Mouse (Mus musculus) E14TG2a.4 (cell line): Measurements from ENCODE around the gene Wdr62.

Experiments used
- H3K27me3 ChIP-seq: 2 replicates; pipeline ENCODE4 v1.6.1; 2014; ENCODE audit warnings: low read length, control low read depth; ENCODE audit not compliant: insufficient read depth
- H3K36me3 ChIP-seq: 2 replicates; pipeline ENCODE4 v1.6.1; 2014; ENCODE audit warnings: low read length, control low read depth; ENCODE audit not compliant: insufficient read depth
- H3K4me1 ChIP-seq: replicated peaks from 2 replicates; pipeline ENCODE4 v1.6.1; 2014; ENCODE audit warnings: low read depth, low read length, control low read depth
- H3K4me3 ChIP-seq: replicated peaks from 2 replicates; pipeline ENCODE4 v1.5.1; 2014; ENCODE audit warnings: mild to moderate bottlenecking, low read length
- H3K9me3 ChIP-seq: 2 replicates; pipeline ENCODE4 v1.6.1; 2014; ENCODE audit warnings: low read length, control low read depth
- CTCF ChIP-seq: conservative IDR thresholded peaks from 2 replicates; pipeline ENCODE4 v1.5.1; 2014; ENCODE audit warnings: low read length
- NANOG ChIP-seq: IDR thresholded peaks from 2 replicates; pipeline ENCODE4 v1.6.1; 2014; ENCODE audit warnings: borderline replicate concordance, low read length, mixed read lengths
- POU5F1 ChIP-seq: IDR thresholded peaks from 2 replicates; pipeline ENCODE4 v1.6.1; 2014; ENCODE audit warnings: low read length, borderline replicate concordance

Wdr62 gene

GRCm38 (mm10) chr7:30280670-30281138 is 485 bp upstream of the Wdr62 start:
- Histone ChIP-seq H3K27me3 (no peaks in the 10 kb centered on the region), H3K36me3 (peaks cover 25% of the 10 kb centered on the region), H3K4me1 (peaks cover 61% of the 10 kb centered on the region), H3K4me3 (peak overlapping the region; percentile 98), H3K9me3 (no peaks in the 10 kb centered on the region)
- no peak for TF ChIP-seq NANOG
- no peak for TF ChIP-seq POU5F1
- no peak for TF ChIP-seq CTCF

DNA sequence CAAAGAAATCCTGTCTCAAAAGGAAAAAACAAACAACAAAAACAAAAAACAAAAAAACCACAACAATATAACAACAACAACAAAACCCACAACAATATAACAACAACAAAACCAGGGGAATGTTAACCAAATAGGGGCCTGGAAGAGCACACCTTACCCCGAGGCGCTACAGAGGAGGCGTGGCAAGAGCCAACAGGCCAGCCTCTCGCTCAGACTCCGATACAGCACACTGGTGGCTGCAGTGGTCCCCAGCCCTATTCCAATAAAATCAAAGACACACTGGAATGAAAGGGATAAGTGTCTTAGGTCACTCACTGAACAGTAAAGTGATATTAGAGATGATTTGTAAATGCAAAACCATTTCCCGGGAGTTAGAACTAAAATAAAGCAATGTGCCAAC is 683 bp downstream of the Wdr62 start:
- Histone ChIP-seq H3K4me3 (peak overlapping the region; percentile 98), H3K4me1 (peaks cover 68% of the 10 kb centered on the region), H3K36me3 (peaks cover 35% of the 10 kb centered on the region), H3K27me3 (no peaks in the 10 kb centered on the region), H3K9me3 (no peaks in the 10 kb centered on the region)
- TF ChIP-seq NANOG (no peak), CTCF (no peak), POU5F1 (no peak)

- H3K36me3 ChIP-seq = peaks cover 42% of the 10 kb centered on the region
- no peaks in the 10 kb centered on the region for H3K27me3 ChIP-seq
- no peaks in the 10 kb centered on the region for H3K9me3 ChIP-seq
- peaks cover 68% of the 10 kb centered on the region for H3K4me1 ChIP-seq
- peak overlapping the region; percentile 98 for H3K4me3 ChIP-seq
- TF ChIP-seq POU5F1 (no peak), NANOG (no peak), CTCF (no peak)
Measured at GRCm38 (mm10) chr7:30278911-30279310, 1.3 kb downstream of the Wdr62 start.

DNA sequence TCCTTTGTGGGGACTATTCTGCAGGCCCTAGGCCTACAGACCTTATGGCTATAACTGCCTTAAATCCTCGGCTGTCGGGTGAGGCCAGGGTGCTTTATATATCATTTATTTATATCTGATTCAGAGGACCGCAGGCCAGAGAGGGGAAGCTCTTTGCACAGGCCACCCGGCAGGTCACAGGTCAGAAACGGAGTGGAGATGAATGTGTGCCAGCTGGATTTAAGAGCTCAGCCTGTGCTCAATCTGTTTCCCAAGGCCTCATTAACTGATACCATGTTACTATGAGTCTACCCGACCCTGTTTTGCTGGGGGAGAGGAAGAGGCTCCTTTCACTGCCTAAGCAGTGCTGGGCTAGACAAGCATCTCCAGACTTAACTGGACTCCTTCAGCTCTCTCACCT is 5.8 kb downstream of the Wdr62 start:
- Histone ChIP-seq H3K4me3 (no peak overlapping the region), H3K9me3 (no peaks in the 10 kb centered on the region), H3K4me1 (peaks cover 56% of the 10 kb centered on the region), H3K27me3 (no peaks in the 10 kb centered on the region), H3K36me3 (peaks cover 87% of the 10 kb centered on the region)
- TF ChIP-seq CTCF (no peak), POU5F1 (no peak), NANOG (no peak)

GRCm38 (mm10) chr7:30269641-30270040 is 10.6 kb downstream of the Wdr62 start:
- Histone ChIP-seq H3K4me3 (no peak overlapping the region), H3K9me3 (no peaks in the 10 kb centered on the region), H3K4me1 (peaks cover 46% of the 10 kb centered on the region), H3K27me3 (no peaks in the 10 kb centered on the region), H3K36me3 (peaks cover 92% of the 10 kb centered on the region)
- TF ChIP-seq POU5F1 (no peak), CTCF (no peak), NANOG (no peak)

- Histone ChIP-seq H3K27me3 (no peaks in the 10 kb centered on the region), H3K4me1 (peaks cover 63% of the 10 kb centered on the region), H3K4me3 (peak overlapping the region; percentile 35; the same call in 1 of the 2 replicates), H3K9me3 (no peaks in the 10 kb centered on the region), H3K36me3 (peaks cover 92% of the 10 kb centered on the region)
- TF ChIP-seq POU5F1 = no peak
- TF ChIP-seq NANOG = no peak
- TF ChIP-seq CTCF = 0 out of 2 replicates have a peak, but pooled peaks have one; percentile 5
Measured at GRCm38 (mm10) chr7:30266780-30267179, 13.4 kb downstream of the Wdr62 start.

DNA sequence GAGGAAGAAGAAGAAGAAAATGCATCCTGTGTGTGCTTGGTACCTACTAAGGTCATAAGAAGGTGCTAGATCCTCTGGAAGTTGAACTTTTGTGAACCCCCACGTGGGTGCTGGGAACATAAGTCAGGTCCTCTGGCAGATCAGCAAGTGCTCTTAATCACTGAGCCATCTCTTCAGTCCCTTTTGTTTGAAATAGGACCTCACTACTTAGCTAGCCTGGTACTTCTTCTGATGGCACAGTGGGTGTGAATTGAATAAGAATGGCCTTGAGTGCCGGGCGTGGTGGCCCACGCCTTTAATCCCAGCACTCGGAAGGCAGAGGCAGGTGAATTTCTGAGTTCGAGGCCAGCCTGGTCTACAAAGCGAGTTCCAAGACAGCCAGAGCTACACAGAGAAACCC is 14.3 kb downstream of the Wdr62 start:
- no peak for TF ChIP-seq CTCF
- peak; percentile 91 for TF ChIP-seq POU5F1
- TF ChIP-seq NANOG = peak; percentile 99
- Histone ChIP-seq H3K36me3 (peaks cover 92% of the 10 kb centered on the region), H3K9me3 (no peaks in the 10 kb centered on the region), H3K27me3 (no peaks in the 10 kb centered on the region), H3K4me3 (no peak overlapping the region), H3K4me1 (peaks cover 69% of the 10 kb centered on the region)

GRCm38 (mm10) chr7:30265531-30265930 is 14.7 kb downstream of the Wdr62 start:
- H3K9me3 ChIP-seq = no peaks in the 10 kb centered on the region
- H3K36me3 ChIP-seq = peaks cover 92% of the 10 kb centered on the region
- no peaks in the 10 kb centered on the region for H3K27me3 ChIP-seq
- H3K4me3 ChIP-seq = peak overlapping the region; percentile 39; the same call in 1 of the 2 replicates
- no peak for TF ChIP-seq CTCF
- no peak for TF ChIP-seq NANOG
- TF ChIP-seq POU5F1 = no peak
- peaks cover 67% of the 10 kb centered on the region for H3K4me1 ChIP-seq

- TF ChIP-seq POU5F1 (no peak), NANOG (no peak), CTCF (no peak)
- Histone ChIP-seq H3K4me1 (peaks cover 68% of the 10 kb centered on the region), H3K4me3 (peak overlapping the region; percentile 39; the same call in 1 of the 2 replicates), H3K9me3 (no peaks in the 10 kb centered on the region), H3K36me3 (peaks cover 92% of the 10 kb centered on the region), H3K27me3 (no peaks in the 10 kb centered on the region)
Measured at GRCm38 (mm10) chr7:30265041-30265440, 15.2 kb downstream of the Wdr62 start.
